Mouse (Mus musculus): ENCODE results near the gene Stom. TPM values are rescaled to one million over a fixed set of nuclear protein-coding genes. Genes with fewer than 3 reads are reported as not detected.

Stom gene
- polyA plus RNA-seq, 1 experiment from 2014 or later = 18.0 TPM

- H3K4me1 ChIP-seq = peaks cover 13% of the 10 kb centered on the region
- H3K4me3 ChIP-seq = no peak overlapping the region
- H3K36me3 ChIP-seq (replicated peaks) = no peaks in the 10 kb centered on the region
- WGBS = 81% methylated on average over 4 of the region's 4 CpGs
- DNase-seq (ENCODE audit: low spot score) = no peak
- no peaks in the 10 kb centered on the region for H3K9me3 ChIP-seq
- no peak overlapping the region for H3K27ac ChIP-seq (replicated peaks)
- H3K27me3 ChIP-seq (replicated peaks; ENCODE audit: low read depth, poor library complexity, severe bottlenecking) = peaks cover 63% of the 10 kb centered on the region
These were observed 52.8 kb downstream of the Stom start for GRCm38 (mm10) chr2:35283997-35284396.

DNA sequence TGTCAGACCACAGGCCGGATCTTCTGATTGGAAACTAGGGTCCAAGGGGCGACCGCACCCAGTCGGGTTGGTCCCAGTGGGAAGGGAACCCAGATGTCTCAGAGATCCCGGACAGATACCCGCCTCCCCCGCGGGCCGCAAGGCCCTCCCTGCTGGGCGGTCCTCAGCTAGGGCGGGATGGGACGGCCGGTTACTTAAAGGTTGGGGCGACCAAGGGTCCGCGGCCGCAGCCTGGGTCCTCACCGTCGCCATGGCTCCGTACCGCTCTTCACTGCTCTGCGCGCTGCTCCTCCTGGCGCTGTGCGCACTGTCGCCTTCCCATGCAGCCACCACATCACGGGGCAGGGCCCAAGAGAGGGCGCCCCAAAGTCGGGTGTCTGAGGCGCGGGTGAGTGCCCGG, 54.6 kb downstream of the Stom start:
- Histone ChIP-seq H3K9me3 (no peaks in the 10 kb centered on the region), H3K27me3 (replicated peaks; ENCODE audit: low read depth, poor library complexity, severe bottlenecking) (peaks cover 63% of the 10 kb centered on the region), H3K27ac (replicated peaks) (peak overlapping the region; percentile 51), H3K4me1 (peaks cover 13% of the 10 kb centered on the region), H3K4me3 (peak overlapping the region; percentile 60), H3K36me3 (replicated peaks) (no peaks in the 10 kb centered on the region)
- WGBS = 3% methylated on average over 32 of the region's 32 CpGs
- DNase-seq (ENCODE audit: low spot score) = peak; percentile 46

DNA sequence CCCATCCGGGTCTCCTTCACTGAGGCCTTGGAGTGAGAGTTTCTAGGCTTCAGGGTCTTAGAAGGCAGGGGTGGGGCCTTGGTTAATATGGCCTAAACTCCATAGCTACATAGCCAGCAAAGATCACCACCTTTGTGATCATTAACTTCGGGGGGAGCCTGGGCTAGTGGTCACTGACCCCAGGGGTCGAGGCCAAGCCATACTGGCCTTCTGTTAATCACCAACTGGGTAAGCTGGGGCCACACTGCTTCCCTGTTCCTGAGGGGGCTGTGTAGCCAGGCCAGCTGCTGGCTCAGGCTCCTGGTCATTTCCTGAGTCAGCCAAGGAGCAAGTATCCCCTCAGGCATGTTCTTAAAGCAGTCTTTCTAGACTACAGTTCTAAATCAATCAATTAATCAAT, 56.8 kb downstream of the Stom start:
- no peak for DNase-seq (ENCODE audit: low spot score)
- H3K4me3 ChIP-seq = no peak overlapping the region
- peaks cover 51% of the 10 kb centered on the region for H3K27me3 ChIP-seq (replicated peaks; ENCODE audit: low read depth, poor library complexity, severe bottlenecking)
- H3K9me3 ChIP-seq = no peaks in the 10 kb centered on the region
- no peaks in the 10 kb centered on the region for H3K36me3 ChIP-seq (replicated peaks)
- peaks cover 13% of the 10 kb centered on the region for H3K4me1 ChIP-seq
- WGBS = 59% methylated on average over 3 of the region's 3 CpGs
- H3K27ac ChIP-seq (replicated peaks) = no peak overlapping the region

- DNase-seq (ENCODE audit: low spot score) = no peak
- H3K36me3 ChIP-seq (replicated peaks) = no peaks in the 10 kb centered on the region
- no peaks in the 10 kb centered on the region for H3K9me3 ChIP-seq
- 84% methylated on average over 7 of the region's 7 CpGs for WGBS
- H3K27me3 ChIP-seq (replicated peaks; ENCODE audit: low read depth, poor library complexity, severe bottlenecking) = peaks cover 37% of the 10 kb centered on the region
- H3K4me3 ChIP-seq = no peak overlapping the region
- H3K27ac ChIP-seq (replicated peaks) = no peak overlapping the region
- H3K4me1 ChIP-seq = peaks cover 19% of the 10 kb centered on the region
These were observed 58.2 kb downstream of the Stom start for GRCm38 (mm10) chr2:35278371-35279210.

DNA sequence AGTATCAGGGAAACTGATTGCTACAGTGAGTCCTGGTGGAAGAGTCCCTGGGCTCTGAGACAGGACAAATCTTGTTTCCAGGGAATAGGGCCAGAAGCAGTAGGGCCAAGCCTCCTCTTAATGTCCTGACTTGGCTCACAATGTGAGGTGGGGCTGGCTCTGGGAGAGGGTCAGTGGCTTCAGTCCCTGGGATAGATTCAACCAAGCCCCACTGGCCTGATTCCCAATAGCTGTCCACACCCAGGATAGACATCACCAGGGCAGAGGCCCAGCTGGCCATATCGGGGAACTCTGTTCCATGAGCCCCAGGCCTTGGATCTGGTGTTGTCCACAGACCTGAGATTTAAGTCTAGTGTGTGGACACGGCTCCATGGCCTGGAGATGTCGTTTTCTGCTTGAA, 59.1 kb downstream of the Stom start:
- Histone ChIP-seq H3K27me3 (replicated peaks; ENCODE audit: low read depth, poor library complexity, severe bottlenecking) (peaks cover 28% of the 10 kb centered on the region), H3K27ac (replicated peaks) (no peak overlapping the region), H3K4me3 (no peak overlapping the region), H3K9me3 (no peaks in the 10 kb centered on the region), H3K4me1 (peaks cover 23% of the 10 kb centered on the region), H3K36me3 (replicated peaks) (no peaks in the 10 kb centered on the region)
- DNase-seq (ENCODE audit: low spot score) = no peak
- WGBS = 83% methylated on average over 3 of the region's 3 CpGs

GRCm38 (mm10) chr2:35273536-35273935, 63.2 kb downstream of the Stom start:
- peak overlapping the region; percentile 83 for H3K27ac ChIP-seq (replicated peaks)
- no peaks in the 10 kb centered on the region for H3K27me3 ChIP-seq (replicated peaks; ENCODE audit: low read depth, poor library complexity, severe bottlenecking)
- peak; percentile 64 for DNase-seq (ENCODE audit: low spot score)
- no peaks in the 10 kb centered on the region for H3K9me3 ChIP-seq
- H3K4me1 ChIP-seq = peaks cover 45% of the 10 kb centered on the region
- no peak overlapping the region for H3K4me3 ChIP-seq
- 29% methylated on average over 2 of the region's 2 CpGs for WGBS
- no peaks in the 10 kb centered on the region for H3K36me3 ChIP-seq (replicated peaks)

- DNase-seq (ENCODE audit: low spot score) = no peak
- WGBS = 91% methylated on average over 6 of the region's 6 CpGs
- no peaks in the 10 kb centered on the region for H3K36me3 ChIP-seq (replicated peaks)
- no peak overlapping the region for H3K4me3 ChIP-seq
- H3K4me1 ChIP-seq = peaks cover 50% of the 10 kb centered on the region
- no peaks in the 10 kb centered on the region for H3K9me3 ChIP-seq
- H3K27ac ChIP-seq (replicated peaks) = peak overlapping the region; percentile 83
- no peaks in the 10 kb centered on the region for H3K27me3 ChIP-seq (replicated peaks; ENCODE audit: low read depth, poor library complexity, severe bottlenecking)
These were observed 63.9 kb downstream of the Stom start for GRCm38 (mm10) chr2:35272881-35273280.

DNA sequence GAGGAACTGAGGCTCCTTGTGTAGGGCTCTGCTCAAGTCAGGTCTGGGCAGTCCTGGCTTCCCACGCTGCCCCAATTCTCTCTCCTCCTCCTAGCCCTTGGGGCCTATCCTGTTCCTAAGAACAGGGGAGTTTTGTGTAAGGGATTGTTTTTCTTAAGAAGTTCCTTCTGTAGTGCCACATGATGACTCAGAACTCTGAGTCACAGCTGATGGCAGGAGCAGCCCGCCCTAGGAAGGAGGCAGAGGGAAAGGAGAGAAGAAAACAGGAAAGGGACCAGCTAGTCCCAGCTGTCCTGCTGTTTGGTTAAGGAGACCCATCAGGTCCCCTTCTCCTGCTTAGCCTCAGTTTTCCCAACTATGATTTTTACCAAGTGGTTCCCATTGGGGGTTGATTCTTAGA, 65.0 kb downstream of the Stom start:
- Histone ChIP-seq H3K4me1 (peaks cover 55% of the 10 kb centered on the region), H3K36me3 (replicated peaks) (no peaks in the 10 kb centered on the region), H3K27ac (replicated peaks) (no peak overlapping the region), H3K27me3 (replicated peaks; ENCODE audit: low read depth, poor library complexity, severe bottlenecking) (no peaks in the 10 kb centered on the region), H3K9me3 (no peaks in the 10 kb centered on the region), H3K4me3 (no peak overlapping the region)
- 48% methylated on average over 2 of the region's 2 CpGs for WGBS
- DNase-seq (ENCODE audit: low spot score) = no peak

DNA sequence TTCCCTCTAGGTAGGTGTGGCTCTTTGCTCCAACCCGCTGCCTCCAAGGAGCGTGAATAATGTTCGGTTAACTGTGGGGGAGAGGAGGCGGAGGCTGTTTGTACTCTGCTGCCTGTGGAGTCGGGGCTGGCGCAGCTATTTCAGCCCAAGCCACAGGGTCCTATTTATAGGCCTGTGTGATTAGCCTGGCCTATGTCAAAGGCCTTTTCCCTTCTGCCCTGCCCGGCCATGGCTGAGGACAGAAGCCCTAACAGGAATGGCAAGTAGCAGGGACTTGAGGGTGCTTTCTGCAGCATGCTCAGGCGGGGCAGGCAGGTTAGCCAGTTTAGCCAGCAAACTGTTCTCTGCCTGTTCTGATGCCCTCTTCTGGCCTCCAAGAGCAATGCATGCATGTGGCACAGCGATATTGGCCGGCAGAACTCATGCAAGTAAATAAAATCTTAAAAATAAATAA, 66.2 kb downstream of the Stom start:
- Histone ChIP-seq H3K9me3 (no peaks in the 10 kb centered on the region), H3K4me1 (peaks cover 67% of the 10 kb centered on the region), H3K4me3 (no peak overlapping the region), H3K27me3 (replicated peaks; ENCODE audit: low read depth, poor library complexity, severe bottlenecking) (no peaks in the 10 kb centered on the region), H3K27ac (replicated peaks) (peak overlapping the region; percentile 54), H3K36me3 (replicated peaks) (no peaks in the 10 kb centered on the region)
- DNase-seq (ENCODE audit: low spot score) = peak; percentile 73
- WGBS = 21% methylated on average over 10 of the region's 10 CpGs

DNA sequence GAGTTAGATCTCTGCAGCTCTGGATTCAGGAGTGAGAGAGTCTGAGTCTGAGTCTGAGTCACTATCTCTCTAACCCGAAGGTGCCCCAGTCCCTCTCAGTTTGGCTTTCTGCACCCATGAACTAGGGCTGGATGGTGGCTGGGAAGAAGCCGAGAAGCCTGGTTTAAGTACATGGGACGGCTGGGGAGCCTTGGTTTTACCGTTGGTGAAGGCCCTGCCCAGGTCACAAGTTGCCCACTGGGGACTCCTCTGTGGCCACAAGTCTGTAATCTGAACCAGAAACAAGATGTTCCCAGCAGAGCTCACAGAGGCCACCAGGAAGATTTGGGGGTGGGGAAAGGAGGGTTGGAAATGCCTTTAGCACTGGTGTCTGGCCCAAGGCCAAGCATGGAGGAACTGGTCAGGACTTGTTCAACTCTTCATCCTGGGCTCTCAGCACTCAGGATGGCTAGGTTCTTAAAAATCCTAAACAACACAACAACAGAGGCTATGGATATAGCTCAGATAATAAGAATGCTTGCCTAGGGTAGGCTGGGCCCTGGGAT, 67.0 kb downstream of the Stom start:
- no peaks in the 10 kb centered on the region for H3K9me3 ChIP-seq
- 62% methylated on average over 4 of the region's 4 CpGs for WGBS
- H3K27ac ChIP-seq (replicated peaks) = peak overlapping the region; percentile 54
- H3K36me3 ChIP-seq (replicated peaks) = no peaks in the 10 kb centered on the region
- DNase-seq (ENCODE audit: low spot score) = no peak
- H3K4me3 ChIP-seq = no peak overlapping the region
- no peaks in the 10 kb centered on the region for H3K27me3 ChIP-seq (replicated peaks; ENCODE audit: low read depth, poor library complexity, severe bottlenecking)
- H3K4me1 ChIP-seq = peaks cover 71% of the 10 kb centered on the region

GRCm38 (mm10) chr2:35269136-35269535, 67.6 kb downstream of the Stom start:
- Histone ChIP-seq H3K27me3 (replicated peaks; ENCODE audit: low read depth, poor library complexity, severe bottlenecking) (no peaks in the 10 kb centered on the region), H3K27ac (replicated peaks) (no peak overlapping the region), H3K4me1 (peaks cover 70% of the 10 kb centered on the region), H3K9me3 (no peaks in the 10 kb centered on the region), H3K36me3 (replicated peaks) (no peaks in the 10 kb centered on the region), H3K4me3 (no peak overlapping the region)
- 85% methylated on average over 6 of the region's 6 CpGs for WGBS
- no peak for DNase-seq (ENCODE audit: low spot score)

- peaks cover 59% of the 10 kb centered on the region for H3K4me1 ChIP-seq
- H3K27ac ChIP-seq (replicated peaks) = 0 out of 2 replicates have a peak overlapping the region, but pooled peaks have one; percentile 5
- H3K27me3 ChIP-seq (replicated peaks; ENCODE audit: low read depth, poor library complexity, severe bottlenecking) = no peaks in the 10 kb centered on the region
- WGBS = 83% methylated on average over 10 of the region's 10 CpGs
- DNase-seq (ENCODE audit: low spot score) = no peak
- H3K4me3 ChIP-seq = no peak overlapping the region
- H3K9me3 ChIP-seq = no peaks in the 10 kb centered on the region
- no peaks in the 10 kb centered on the region for H3K36me3 ChIP-seq (replicated peaks)
These were observed 68.8 kb downstream of the Stom start for GRCm38 (mm10) chr2:35267876-35268566.
